Mouse (Mus musculus) left cerebral cortex, adult 9 months (tissue): ENCODE measurements around the gene Olfr556.
A peak's percentile ranks its signal among the peaks of the same experiment; 100 is the strongest.
"Not testable (repeated sequence)": the region's sequence is repeated elsewhere in the genome, so short reads cannot be mapped to it uniquely, and the experiment has no call there.

Experiments used
- DNase-seq, 2 experiments: peaks; one replicate each; pipeline ENCODE4 v3.0.0; 2022; ENCODE audit warnings: low spot score in 2 of 2

Olfr556 gene

GRCm38 (mm10) chr7:102664599-102664998 is at the start of gene Olfr556:
Olfr556 (plus strand) TSS chr7:102664899.
- DNase-seq, result no peak

DNA sequence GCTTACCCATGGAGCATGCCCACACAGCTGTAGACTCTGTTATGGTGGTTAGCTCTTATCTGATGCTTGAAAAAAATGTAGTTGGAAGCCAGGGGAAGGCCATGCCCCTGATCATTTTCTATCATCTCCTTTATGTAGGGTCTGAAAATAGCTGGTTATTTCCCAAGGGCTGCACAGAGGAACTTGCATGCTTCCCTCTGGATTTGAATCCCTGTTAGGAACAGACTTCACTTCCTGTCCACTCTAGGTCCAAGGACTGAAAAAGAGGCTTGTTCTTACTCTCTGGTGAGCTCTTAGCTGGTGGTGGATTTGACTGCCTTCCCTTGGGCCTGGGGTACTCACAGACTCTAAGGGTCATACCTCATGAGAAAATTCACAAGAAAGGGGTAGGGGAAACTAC is 46.6 kb upstream of the Olfr556 start, which contains the start of gene Olfr553:
Gene Olfr553 (minus strand): TSS at position 101 of the 400 bp plus-strand sequence.
- no peak for DNase-seq

DNA sequence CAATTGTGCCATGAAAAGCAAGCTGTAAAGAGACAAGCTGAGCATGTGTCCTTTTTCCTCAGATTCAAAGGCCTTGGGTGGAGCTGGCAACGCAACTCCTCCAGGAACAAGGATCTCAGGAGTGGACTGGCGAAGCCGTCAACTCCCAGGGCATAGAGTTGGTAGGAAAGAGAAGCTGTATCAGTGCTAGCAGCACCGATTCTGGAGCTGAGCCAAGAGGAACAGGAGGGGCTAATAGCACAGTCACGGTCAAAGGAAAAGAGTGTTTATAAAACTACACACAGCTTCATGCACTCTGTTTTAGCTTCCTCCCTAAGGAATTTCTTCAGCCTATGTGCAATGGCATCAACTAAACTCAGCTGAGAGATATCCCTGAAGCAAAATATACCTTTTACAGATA is 45.1 kb upstream of the Olfr556 start:
- no peak for DNase-seq

- not testable (repeated sequence) for DNase-seq
Measured at GRCm38 (mm10) chr7:102620368-102620767, 44.3 kb upstream of the Olfr556 start.

- DNase-seq, result peak in 1 of 2 experiments; percentile 44
Measured at GRCm38 (mm10) chr7:102636665-102637064, 28.0 kb upstream of the Olfr556 start.

DNA sequence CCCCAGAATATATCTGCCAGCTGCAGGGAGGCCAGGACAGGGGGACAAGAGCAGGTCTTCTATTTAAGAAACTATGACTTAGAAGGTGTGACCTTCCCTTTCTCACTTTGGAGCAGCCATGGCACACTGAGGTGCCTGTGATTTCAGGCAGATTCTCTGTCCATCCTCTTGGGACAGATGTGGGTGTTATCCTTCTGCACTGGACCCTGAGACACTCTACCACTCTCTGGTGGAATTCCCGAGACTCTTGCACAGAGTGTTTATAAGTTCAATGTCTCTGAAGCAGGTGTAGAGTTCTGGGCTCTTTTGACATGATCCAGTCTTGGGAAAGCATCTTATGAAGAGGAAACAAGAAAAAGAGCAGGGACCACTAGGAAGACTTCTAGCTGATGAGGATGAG is 26.6 kb upstream of the Olfr556 start, which contains the start of gene Olfr554:
Gene Olfr554 (plus strand): TSS at position 301 of the 400 bp plus-strand sequence.
- no peak for DNase-seq

DNA sequence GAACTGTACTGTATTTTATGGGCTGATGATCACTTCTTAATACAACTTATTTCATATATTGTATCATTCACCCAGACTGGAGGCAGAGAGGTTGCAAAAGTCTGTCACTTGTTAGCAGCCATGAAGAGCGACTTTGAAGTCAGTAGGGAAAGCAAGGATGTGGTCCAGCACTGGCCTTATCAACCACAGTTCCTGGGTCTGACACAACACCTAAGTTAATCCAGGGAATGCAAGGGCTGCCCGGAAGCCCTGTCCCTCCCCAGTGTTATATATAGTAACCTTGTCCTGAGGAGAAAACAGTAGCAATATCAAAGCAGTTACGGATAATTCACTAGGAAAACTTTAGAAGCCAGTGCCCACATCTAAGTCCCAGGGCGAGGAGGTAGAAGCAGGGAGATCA is 19.8 kb upstream of the Olfr556 start:
- DNase-seq, result not testable (repeated sequence)

DNA sequence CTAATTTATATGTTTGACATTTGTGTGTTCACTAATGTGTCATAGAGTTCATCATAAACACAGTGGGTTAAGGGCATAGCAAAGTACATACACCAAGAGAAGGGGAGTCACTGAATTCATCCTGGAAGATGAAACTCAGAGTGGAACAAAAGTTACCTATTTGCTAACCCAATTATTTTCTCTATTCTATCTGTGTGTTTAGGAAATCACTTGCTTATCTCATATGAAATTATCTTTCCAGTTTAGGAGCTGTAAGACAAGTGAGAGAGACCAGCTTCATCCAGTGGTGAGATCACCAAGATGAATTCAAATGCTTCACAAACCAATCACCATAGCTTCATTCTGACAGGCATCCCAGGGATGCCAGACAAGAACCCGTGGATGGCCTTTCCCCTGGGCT is 6.2 kb upstream of the Olfr556 start, which contains the start of gene Olfr555:
Gene Olfr555 (plus strand): TSS at position 301 of the 400 bp plus-strand sequence.
- DNase-seq, result no peak

DNA sequence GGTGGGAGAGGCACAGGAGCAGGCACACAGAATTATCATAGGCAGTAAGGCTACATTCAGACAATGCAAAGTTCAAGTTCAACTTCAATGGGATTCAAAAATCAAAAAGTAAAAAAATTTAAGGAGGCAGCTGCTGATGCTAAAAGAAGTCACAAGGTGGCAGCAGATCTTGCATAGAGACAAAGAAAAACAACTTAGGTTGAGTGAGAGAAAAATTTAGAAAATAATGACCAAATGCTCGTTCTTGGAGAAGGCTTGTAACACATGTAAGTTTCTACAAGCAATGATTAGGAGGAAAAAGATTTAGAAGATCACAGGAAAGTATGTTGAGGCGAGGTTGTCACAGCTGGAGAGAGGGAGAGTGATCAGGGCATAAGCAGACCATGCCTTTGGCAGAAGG is 679 bp downstream of the Olfr556 start:
- peak in 1 of 2 experiments; percentile 8 for DNase-seq

GRCm38 (mm10) chr7:102676225-102676624 is 11.5 kb downstream of the Olfr556 start:
- DNase-seq, result no peak

- no peak for DNase-seq
Measured at GRCm38 (mm10) chr7:102681916-102682315, 17.2 kb downstream of the Olfr556 start.

DNA sequence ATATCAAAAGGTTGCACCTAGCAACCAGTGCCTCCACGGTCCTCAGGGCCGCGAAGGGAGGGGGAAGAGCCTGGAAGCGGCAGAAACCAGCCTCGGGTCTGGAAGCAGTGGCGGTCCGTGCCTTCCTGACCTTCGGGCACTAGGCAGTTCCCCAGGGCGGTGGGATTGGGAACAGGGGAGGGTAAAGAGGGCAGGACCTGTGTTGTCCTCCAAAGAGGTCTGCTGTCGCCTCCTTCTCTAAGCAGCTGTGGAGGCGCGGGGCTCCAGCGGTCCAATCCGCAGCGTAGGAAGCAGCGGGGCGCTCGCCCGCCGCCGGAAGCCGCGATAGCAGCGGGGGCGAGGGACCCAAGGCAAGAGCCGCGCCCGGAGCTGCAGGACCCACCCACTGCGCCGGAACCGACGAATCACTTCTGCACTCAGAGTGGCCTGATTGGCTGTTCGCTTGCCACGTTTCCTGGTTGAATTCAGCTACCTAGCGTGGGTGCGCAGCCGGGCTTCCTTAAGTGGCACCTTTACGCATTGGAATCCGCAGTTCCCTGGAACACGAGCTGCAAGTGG is 22.3 kb downstream of the Olfr556 start, which contains the start of gene Trim68:
Gene Trim68 (minus strand): TSS at position 384 of the 558 bp plus-strand sequence.
- DNase-seq, result peak; percentile 81 to 92

DNA sequence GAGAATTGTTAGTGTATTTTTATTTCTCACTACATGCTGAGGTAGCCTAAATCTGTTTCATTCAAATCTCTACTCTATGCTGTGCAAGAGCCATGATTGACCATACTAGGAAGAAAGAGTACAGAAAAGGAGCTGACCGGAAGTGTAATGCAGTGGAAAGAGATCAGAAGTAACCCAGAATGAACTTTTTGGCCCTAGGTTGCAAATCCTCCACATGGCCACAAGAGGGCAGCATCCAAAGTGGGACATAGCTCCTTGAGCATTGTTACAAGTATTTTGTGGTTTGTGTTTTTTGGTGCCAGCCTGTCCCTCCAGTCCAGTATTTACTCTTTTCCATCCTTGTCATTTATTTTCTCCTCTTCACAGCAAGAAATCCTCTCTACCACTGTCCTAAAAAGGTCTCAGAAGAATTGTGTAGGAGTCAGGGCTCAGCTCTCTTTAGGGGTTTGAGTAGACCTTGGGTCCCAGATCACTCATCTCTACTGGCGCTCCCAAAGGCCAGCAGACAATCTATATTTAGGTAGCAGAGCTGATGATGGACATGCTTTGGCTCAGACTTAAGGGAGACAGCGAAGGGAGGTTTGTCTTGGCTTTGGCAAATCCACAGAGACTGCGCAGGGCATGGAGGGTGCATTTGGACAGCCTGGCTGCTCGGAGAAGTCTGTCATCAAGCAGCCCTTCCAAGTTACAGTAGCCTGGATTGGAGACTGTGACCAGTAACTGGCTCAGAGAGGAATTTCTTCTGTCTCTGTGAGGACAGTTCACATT is 30.8 kb downstream of the Olfr556 start, which contains the start of gene Olfr557:
Gene Olfr557 (plus strand): TSS at position 553 of the 768 bp plus-strand sequence.
- DNase-seq, result peak in 1 of 2 experiments; percentile 5

- DNase-seq, result no peak
Measured at GRCm38 (mm10) chr7:102698461-102698860, 33.8 kb downstream of the Olfr556 start.

GRCm38 (mm10) chr7:102701915-102702314 is 37.2 kb downstream of the Olfr556 start, which contains the start of gene Olfr558:
Olfr558 (plus strand) TSS chr7:102702215.
- no peak for DNase-seq

GRCm38 (mm10) chr7:102718970-102719369 is 54.3 kb downstream of the Olfr556 start, which contains the start of gene Olfr33:
Olfr33 (minus strand) TSS chr7:102719070.
- DNase-seq, result no peak
